Mouse (Mus musculus) lung, adult 2 months (tissue): Measurements from ENCODE around the gene Ptprd.

Experiments
- CTCF ChIP-seq: fragments of 200-500 bp; IDR thresholded peaks from 2 replicates; pipeline ENCODE4 v1.5.1; 2011; ENCODE audit warnings: mild to moderate bottlenecking, low read length, control low read depth; ENCODE audit not compliant: insufficient read depth
- POLR2A ChIP-seq: fragments of 200-500 bp; IDR thresholded peaks from 2 replicates; pipeline ENCODE4 v1.6.1; 2011; ENCODE audit warnings: low read depth, mild to moderate bottlenecking, control low read depth, low read length, borderline replicate concordance; ENCODE audit errors: extremely low read depth

GRCm38 (mm10) chr4:76282886-76283285, 1928.9 kb downstream of the Ptprd start:
- no peak for TF ChIP-seq POLR2A
- TF ChIP-seq CTCF: no peak
